8 mouse cellular contexts compared by ENCODE assay signal in the genomic region with DNA sequence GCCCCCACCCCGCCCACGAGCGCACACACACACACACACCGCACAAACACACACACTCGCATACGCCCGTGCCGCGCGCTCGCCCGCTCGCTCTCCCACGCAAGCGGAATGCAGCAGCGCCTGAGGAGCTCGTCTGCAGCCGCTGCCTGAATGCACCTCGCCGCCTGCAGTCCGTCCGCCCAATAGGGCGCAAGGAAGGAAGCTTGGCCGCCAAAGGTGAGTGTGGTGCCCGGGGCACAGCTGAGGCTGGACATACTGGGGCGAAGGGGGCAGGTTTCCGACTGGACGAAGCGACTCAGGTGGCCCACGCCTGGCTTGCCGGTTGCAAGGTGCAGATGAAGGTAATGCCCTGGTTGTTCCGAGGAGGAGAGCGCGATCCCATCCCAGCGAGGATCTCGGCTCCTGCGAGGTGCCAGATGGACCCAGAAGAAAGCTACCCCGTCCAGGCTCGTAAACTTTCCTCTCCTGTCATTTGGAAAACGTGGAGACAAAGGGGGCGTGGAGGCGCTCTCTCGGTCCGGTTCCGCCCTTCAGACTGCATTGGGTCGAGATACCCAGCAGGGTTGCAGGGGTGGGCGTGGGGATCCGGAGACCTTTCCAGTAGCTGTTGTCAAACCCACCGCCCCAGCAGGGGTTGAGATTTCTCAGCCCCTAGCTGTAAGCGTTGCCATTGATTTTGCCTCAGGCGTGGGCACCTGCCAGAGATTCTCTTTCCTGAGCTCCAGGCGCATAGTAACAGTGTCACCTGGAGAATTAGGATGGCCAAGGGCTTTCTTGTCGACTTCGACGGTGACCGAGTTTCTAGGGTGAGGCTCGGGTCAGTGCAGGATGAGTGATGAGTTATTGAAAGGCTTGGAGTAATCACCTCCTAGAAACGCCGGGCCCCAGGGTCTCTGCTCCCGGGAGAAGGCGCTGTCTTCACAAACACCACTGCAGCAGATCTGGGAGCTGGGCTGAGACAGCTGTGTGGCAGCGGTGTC. TPM values are rescaled to one million over a fixed set of nuclear protein-coding genes. Genes with fewer than 3 reads are reported as not detected.
DNase-seq lines count a peak whose midpoint lies in the region; ATAC-seq and TF ChIP-seq lines count a peak whose summit lies in the region.

No protein-coding gene starts in this region.

- H3K27ac ChIP-seq in spleen, adult 2 months (ENCODE audit: insufficient read depth, low read length): no peak overlapping the region
- H3K27ac ChIP-seq in embryonic facial prominence, embryonic 15.5 days (replicated peaks): peak overlapping the region; percentile 44; the same call in 1 of the 2 replicates
- H3K27ac ChIP-seq in hindbrain, embryonic 13.5 days: peak overlapping the region; percentile 97
- peak overlapping the region; percentile 63; the same call in 1 of the 2 replicates for H3K27ac ChIP-seq in midbrain, embryonic 11.5 days (ENCODE audit: low read depth, low read length)
- no peak overlapping the region for H3K27ac ChIP-seq in stomach, embryonic 16.5 days (ENCODE audit: low read length)

- H3K27me3 ChIP-seq in spleen, adult 2 months (ENCODE audit: control insufficient read depth, insufficient read depth, low read length): no peaks in the 10 kb centered on the region; the same call in 1 of the 2 replicates
- H3K27me3 ChIP-seq in embryonic facial prominence, embryonic 15.5 days: peaks cover 16% of the 10 kb centered on the region
- peaks cover 8% of the 10 kb centered on the region; the same call in 1 of the 2 replicates for H3K27me3 ChIP-seq in hindbrain, embryonic 13.5 days
- peaks cover 5% of the 10 kb centered on the region; the same call in 1 of the 2 replicates for H3K27me3 ChIP-seq in midbrain, embryonic 11.5 days (ENCODE audit: control insufficient read depth, insufficient read depth, low read length)
- peaks cover 9% of the 10 kb centered on the region; the same call in 1 of the 2 replicates for H3K27me3 ChIP-seq in stomach, embryonic 16.5 days (ENCODE audit: control insufficient read depth, insufficient read depth, low read length)

- no peak for TF ChIP-seq POLR2A in spleen, adult 2 months (IDR thresholded peaks at IDR 0.05; ENCODE audit: low read depth, low read length)

- DNase-seq in spleen, adult 2 months (ENCODE audit: low read depth in 1 of 2, low spot score in 2 of 2): no peak
- no peak for DNase-seq in spleen, adult 18-20 months
- peak; percentile 27 to 47 for DNase-seq in layer of hippocampus, postnatal 25 days (ENCODE audit: extremely low spot score in 1 of 2, low spot score in 1 of 2)
- DNase-seq in midbrain, embryonic 11.5 days (ENCODE audit: low spot score, missing footprints): peak; percentile 92

- no peaks in the 10 kb centered on the region for H3K36me3 ChIP-seq in spleen, adult 2 months (ENCODE audit: control insufficient read depth, insufficient read depth, low read length)
- no peaks in the 10 kb centered on the region for H3K36me3 ChIP-seq in embryonic facial prominence, embryonic 15.5 days
- H3K36me3 ChIP-seq in hindbrain, embryonic 13.5 days: no peaks in the 10 kb centered on the region
- no peaks in the 10 kb centered on the region for H3K36me3 ChIP-seq in midbrain, embryonic 11.5 days (ENCODE audit: control insufficient read depth, insufficient read depth, low read length)
- H3K36me3 ChIP-seq in stomach, embryonic 16.5 days (ENCODE audit: control insufficient read depth, insufficient read depth, low read length): no peaks in the 10 kb centered on the region

- peak overlapping the region; percentile 1; the same call in 1 of the 2 replicates for H3K4me3 ChIP-seq in spleen, adult 2 months (ENCODE audit: extremely low read depth, insufficient read depth, insufficient read length)
- peak overlapping the region; percentile 66 for H3K4me3 ChIP-seq in embryonic facial prominence, embryonic 15.5 days (replicated peaks)
- peak overlapping the region; percentile 88 for H3K4me3 ChIP-seq in hindbrain, embryonic 13.5 days
- H3K4me3 ChIP-seq in midbrain, embryonic 11.5 days (ENCODE audit: low read depth, low read length): peak overlapping the region; percentile 45
- H3K4me3 ChIP-seq in stomach, embryonic 16.5 days (replicated peaks; ENCODE audit: low read length): peak overlapping the region; percentile 55

- WGBS in spleen, adult 2 months: 5% methylated on average over 61 of the region's 62 CpGs
- WGBS in embryonic facial prominence, embryonic 15.5 days: 1% methylated on average over 62 of the region's 62 CpGs
- WGBS in hindbrain, embryonic 13.5 days: under 1% methylated on average over 62 of the region's 62 CpGs
- under 1% methylated on average over 62 of the region's 62 CpGs for WGBS in midbrain, embryonic 11.5 days
- 1% methylated on average over 61 of the region's 62 CpGs for WGBS in stomach, embryonic 16.5 days

- H3K9ac ChIP-seq in embryonic facial prominence, embryonic 15.5 days: peak overlapping the region; percentile 33
- peak overlapping the region; percentile 93 for H3K9ac ChIP-seq in hindbrain, embryonic 13.5 days
- peak overlapping the region; percentile 67 for H3K9ac ChIP-seq in midbrain, embryonic 11.5 days (ENCODE audit: low read length)
- peak overlapping the region; percentile 72 for H3K9ac ChIP-seq in stomach, embryonic 16.5 days (ENCODE audit: low read length)

- ATAC-seq in embryonic facial prominence, embryonic 15.5 days (ENCODE audit: insufficient number of reproducible peaks, low FRiP score, low TSS enrichment, low read depth): peak; percentile 72; the same call in 1 of the 2 replicates
- peak; percentile 91 for ATAC-seq in hindbrain, embryonic 13.5 days (ENCODE audit: low FRiP score)
- peak; percentile 86 for ATAC-seq in midbrain, embryonic 11.5 days (ENCODE audit: low FRiP score)
- peak; percentile 76; the same call in 1 of the 2 replicates for ATAC-seq in stomach, embryonic 16.5 days (ENCODE audit: insufficient read depth, low FRiP score)
- no peak for ATAC-seq in CD4-positive, CD25-positive, alpha-beta regulatory T cell, adult 4 months

- no peaks in the 10 kb centered on the region for H3K4me1 ChIP-seq in spleen, adult 2 months (ENCODE audit: control insufficient read depth, insufficient read depth, insufficient read length)
- H3K4me1 ChIP-seq in embryonic facial prominence, embryonic 15.5 days: peaks cover 12% of the 10 kb centered on the region
- H3K4me1 ChIP-seq in hindbrain, embryonic 13.5 days (replicated peaks): peaks cover 46% of the 10 kb centered on the region
- peaks cover 9% of the 10 kb centered on the region for H3K4me1 ChIP-seq in midbrain, embryonic 11.5 days (ENCODE audit: control insufficient read depth, insufficient read depth, low read length)
- H3K4me1 ChIP-seq in stomach, embryonic 16.5 days (ENCODE audit: control insufficient read depth, insufficient read depth, low read length): peaks cover 9% of the 10 kb centered on the region; the same call in 1 of the 2 replicates

- H3K9me3 ChIP-seq in embryonic facial prominence, embryonic 15.5 days (replicated peaks): no peaks in the 10 kb centered on the region
- H3K9me3 ChIP-seq in hindbrain, embryonic 13.5 days: no peaks in the 10 kb centered on the region
- no peaks in the 10 kb centered on the region for H3K9me3 ChIP-seq in midbrain, embryonic 11.5 days (ENCODE audit: control insufficient read depth, low read length)
- no peaks in the 10 kb centered on the region for H3K9me3 ChIP-seq in stomach, embryonic 16.5 days (replicated peaks; ENCODE audit: control insufficient read depth, low read length)

- peak overlapping the region; percentile 98 for H3K4me2 ChIP-seq in embryonic facial prominence, embryonic 15.5 days (replicated peaks)
- H3K4me2 ChIP-seq in hindbrain, embryonic 13.5 days: peak overlapping the region; percentile 72
- H3K4me2 ChIP-seq in midbrain, embryonic 11.5 days: peak overlapping the region; percentile 63
- peak overlapping the region; percentile 98 for H3K4me2 ChIP-seq in stomach, embryonic 16.5 days (ENCODE audit: low read depth, low read length)

- no peak for TF ChIP-seq CTCF in spleen, adult 2 months (IDR thresholded peaks at IDR 0.05; ENCODE audit: extremely low read depth, insufficient read depth, insufficient read length, insufficient replicate concordance)

RNA-seq across cellular contexts. Expression of gene Plppr1, which starts 0.6 kb away (rescaled TPM):
- 0.09 and 0.16 TPM in 2 replicates for polyA plus RNA-seq in spleen, adult 2 months (2012; rRNA removed)
- 6.6 and 10.4 TPM in 2 replicates for polyA plus RNA-seq in embryonic facial prominence, embryonic 15.5 days (2015; fragmentation: Nextera tagmentation; extraction: Ambion mirVana)
- 55.1 and 59.2 TPM in 2 replicates for polyA plus RNA-seq in hindbrain, embryonic 13.5 days (2015; fragmentation: Nextera tagmentation; extraction: Ambion mirVana)
- 10 to 100 TPM; 12.6 to 13.2 TPM for total RNA-seq in layer of hippocampus, postnatal 25 days (2021)
- polyA plus RNA-seq in midbrain, embryonic 11.5 days (2014; fragmentation: Nextera tagmentation; extraction: Ambion mirVana): 11.5 and 12.7 TPM in 2 replicates
- 1.7 and 1.9 TPM in 2 replicates for polyA plus RNA-seq in stomach, embryonic 16.5 days (2015; fragmentation: Nextera tagmentation; extraction: Ambion mirVana)
- under 1 TPM in 1 of 2 experiments, not detected in 1; 0.13 TPM for polyA plus RNA-seq in CD4-positive, CD25-positive, alpha-beta regulatory T cell, adult 4 months (2017; shearing (Covaris generic))

Comparison
In these comparisons a context has a peak if more than half of its experiments do, and no peak if none do; other contexts are left out.
1. DNase-seq: peak in layer of hippocampus, postnatal 25 days (2 of 2) and midbrain, embryonic 11.5 days (single experiment); none in spleen, adult 2 months (0 of 2) and spleen, adult 18-20 months (0 of 2).
2. H3K27ac ChIP-seq: peak in embryonic facial prominence, embryonic 15.5 days (single experiment), hindbrain, embryonic 13.5 days (single experiment) and midbrain, embryonic 11.5 days (single experiment); none in spleen, adult 2 months (single experiment) and stomach, embryonic 16.5 days (single experiment).
3. H3K4me3 ChIP-seq: peak in every context shown above with its lines; median percentile 88 in hindbrain, embryonic 13.5 days; 66 in embryonic facial prominence, embryonic 15.5 days; 55 in stomach, embryonic 16.5 days; 45 in midbrain, embryonic 11.5 days; 1 in spleen, adult 2 months.
4. H3K9ac ChIP-seq: peak in every context shown above with its lines; median percentile 93 in hindbrain, embryonic 13.5 days; 72 in stomach, embryonic 16.5 days; 67 in midbrain, embryonic 11.5 days; 33 in embryonic facial prominence, embryonic 15.5 days.
5. Peak in every context shown above with its lines, with median percentiles within 50 percentile points of each other: H3K4me2 ChIP-seq.